Mouse (Mus musculus) G1E (cell line): ENCODE data around the gene Nebl.

Experiments used
- CTCF ChIP-seq: IDR thresholded peaks from 2 replicates; pipeline ENCODE4 v1.5.1; 2012; ENCODE audit warnings: low read depth, low read length, inconsistent platforms, mixed read lengths
- GATA1 ChIP-seq: IDR thresholded peaks from 2 replicates; pipeline ENCODE4 v1.6.1; 2012; ENCODE audit warnings: borderline replicate concordance, low read length, inconsistent platforms, mixed read lengths
- TAL1 ChIP-seq: conservative IDR thresholded peaks from 2 replicates; pipeline ENCODE4 v1.6.1; 2012; ENCODE audit warnings: low read depth, low read length, inconsistent platforms, mixed read lengths

DNA sequence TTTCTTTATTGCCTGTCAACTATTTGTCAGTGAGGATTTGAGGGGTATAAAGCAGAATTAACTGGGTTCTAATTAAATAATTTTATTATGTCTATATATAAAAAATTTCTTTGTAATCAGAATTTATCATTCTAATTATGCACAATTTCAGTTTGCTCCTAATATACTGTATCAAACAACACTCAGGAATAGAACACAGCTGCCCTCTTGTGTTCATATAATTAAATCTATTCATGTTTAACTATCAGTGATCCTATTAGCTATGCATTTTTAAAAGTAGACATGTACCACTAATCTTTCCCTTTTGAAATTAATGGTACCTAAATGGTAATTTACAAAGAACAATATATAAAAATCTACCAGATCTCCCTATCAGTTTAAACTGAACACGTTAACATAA, 404.7 kb downstream of the Nebl start:
- TF ChIP-seq GATA1 (no peak), CTCF (no peak), TAL1 (no peak)
